Mouse (Mus musculus): ENCODE measurements around the gene Ferd3l.

DNA sequence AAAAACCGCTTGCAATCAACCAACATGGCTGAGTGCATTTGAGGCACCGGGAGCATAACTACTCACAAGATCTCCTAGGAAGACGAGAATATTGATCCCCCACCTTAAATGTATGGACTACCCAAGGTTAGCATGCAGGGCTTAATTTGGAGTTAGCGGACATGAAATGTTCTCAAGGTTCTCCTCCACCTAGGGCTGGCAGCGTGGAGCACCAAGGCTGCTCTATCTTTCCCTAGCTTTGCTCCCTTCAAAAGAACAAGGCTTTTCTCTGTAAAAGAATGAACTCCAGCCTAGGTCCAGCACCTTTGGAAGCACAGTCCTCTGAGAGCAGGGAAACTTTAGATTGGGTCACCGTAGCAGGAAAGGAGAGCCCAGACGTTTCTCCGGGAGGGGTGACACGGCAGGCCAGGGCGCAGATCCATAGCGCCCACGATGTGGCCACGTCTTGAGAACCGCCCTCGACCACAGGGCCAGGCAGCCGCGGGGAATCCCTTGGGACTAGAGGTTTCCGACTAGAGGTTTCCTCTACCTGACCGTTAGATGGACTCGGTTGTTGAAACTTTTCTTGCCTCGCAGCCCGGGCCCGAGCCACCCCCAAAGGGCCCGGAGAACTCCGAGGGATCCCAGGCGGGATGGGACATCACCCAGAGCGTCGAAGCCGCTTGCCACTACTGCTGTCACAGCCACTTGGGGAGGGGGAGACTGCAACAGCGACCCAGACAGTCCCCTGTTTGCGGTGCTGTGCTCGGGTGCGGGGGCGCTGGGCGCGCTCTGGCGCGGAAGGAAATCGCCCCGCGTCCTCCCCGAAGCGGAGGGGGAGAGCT lies 28.6 kb downstream of the Ferd3l start:
- TF ChIP-seq CTCF (IDR thresholded peaks at IDR 0.05; ENCODE audit: low read depth, low read length) (no peak), EP300 (IDR thresholded peaks at IDR 0.05; ENCODE audit: insufficient read depth, low read depth, low read length) (no peak), POLR2A (IDR thresholded peaks at IDR 0.05; ENCODE audit: insufficient read depth, low read length) (no peak)
